Comparison of ENCODE assay signal across 19 mouse cellular contexts in the genomic region with DNA sequence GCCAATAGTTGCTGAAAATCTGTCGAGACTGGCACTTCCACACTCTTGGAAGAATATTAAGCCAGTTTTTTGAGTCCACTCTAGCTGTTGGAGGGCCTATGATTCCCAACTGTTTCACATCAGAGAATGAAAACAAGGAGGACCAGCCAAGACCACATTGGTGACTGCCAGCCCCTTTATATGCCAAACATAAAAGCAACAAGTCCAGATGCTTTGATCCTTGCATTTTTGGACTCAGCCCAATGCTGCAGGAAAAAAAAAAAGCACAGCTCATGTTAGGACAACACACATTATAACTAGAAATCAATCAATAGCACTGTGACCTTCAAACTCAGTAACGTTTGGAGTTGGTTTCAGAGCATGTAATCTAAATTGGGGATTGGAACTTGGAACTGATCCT.
DNase-seq lines count a peak whose midpoint lies in the region; ATAC-seq and TF ChIP-seq lines count a peak whose summit lies in the region.
"Had no signal": no experiment of that assay in that cellular context is flagged by ENCODE, and none has a peak within 500 bp of the region (broad histone marks: within the 10 kb centered on the region; RNA-seq: fewer than 3 reads in every experiment).

No protein-coding gene starts in this region.

- no peaks in the 10 kb centered on the region for H3K4me1 ChIP-seq in hindbrain, embryonic 14.5 days (replicated peaks; ENCODE audit: control insufficient read depth, insufficient read depth, low read length)
- H3K4me1 ChIP-seq in hindbrain, embryonic 10.5 days (replicated peaks) = no peaks in the 10 kb centered on the region
- no peaks in the 10 kb centered on the region for H3K4me1 ChIP-seq in lung, embryonic 14.5 days (ENCODE audit: insufficient read depth)
- H3K4me1 ChIP-seq: embryonic facial prominence, embryonic 12.5 days; hindbrain, embryonic 15.5 days; intestine, embryonic 15.5 days; liver, embryonic 15.5 days; midbrain, embryonic 12.5 days had no signal

- no peak overlapping the region for H3K27ac ChIP-seq in hindbrain, embryonic 14.5 days
- no peak overlapping the region for H3K27ac ChIP-seq in hindbrain, embryonic 10.5 days
- peak overlapping the region; percentile 46; the same call in 1 of the 2 replicates for H3K27ac ChIP-seq in lung, embryonic 14.5 days (ENCODE audit: low read depth)
- H3K27ac ChIP-seq: embryonic facial prominence, embryonic 12.5 days; hindbrain, embryonic 15.5 days; intestine, embryonic 15.5 days; limb, embryonic 12.5 days; liver, embryonic 15.5 days; midbrain, embryonic 12.5 days had no signal

- WGBS in hindbrain, embryonic 14.5 days = 54% methylated on average over 2 of the region's 2 CpGs
- WGBS in hindbrain, embryonic 10.5 days = 79% methylated on average over 2 of the region's 2 CpGs
- WGBS in lung, embryonic 14.5 days = 23% methylated on average over 2 of the region's 2 CpGs

- H3K9me3 ChIP-seq in hindbrain, embryonic 14.5 days (ENCODE audit: control insufficient read depth, low read length) = no peaks in the 10 kb centered on the region
- H3K9me3 ChIP-seq in hindbrain, embryonic 10.5 days = no peaks in the 10 kb centered on the region
- no peaks in the 10 kb centered on the region for H3K9me3 ChIP-seq in lung, embryonic 14.5 days (ENCODE audit: low read depth, low read length)
- H3K9me3 ChIP-seq: embryonic facial prominence, embryonic 12.5 days; hindbrain, embryonic 15.5 days; intestine, embryonic 15.5 days; limb, embryonic 12.5 days; liver, embryonic 15.5 days; midbrain, embryonic 12.5 days had no signal

- DNase-seq in cerebellum, postnatal 10 days = peak; percentile 44 to 63
- no peak for DNase-seq in cerebellum, adult 9-11 months
- peak; percentile 37 for DNase-seq in hindbrain, embryonic 14.5 days (ENCODE audit: low spot score)
- no peak for DNase-seq in hindbrain, embryonic 10.5 days (ENCODE audit: low spot score)
- DNase-seq in lung, embryonic 14.5 days = peak; percentile 89
- no peak for DNase-seq in lung, adult 18-20 months
- DNase-seq in NIH3T3 (ENCODE audit: low read depth) = peak; percentile 47
- no peak for DNase-seq in layer of hippocampus, postnatal 36 days
- DNase-seq: gastrocnemius, postnatal 36 days; kidney, adult 8-10 months; kidney, postnatal 10 days; right cerebral cortex, postnatal 25 days; spleen, adult 18-20 months had no signal

- H3K4me2 ChIP-seq in hindbrain, embryonic 14.5 days (replicated peaks) = no peak overlapping the region
- no peak overlapping the region for H3K4me2 ChIP-seq in lung, embryonic 14.5 days
- H3K4me2 ChIP-seq: embryonic facial prominence, embryonic 12.5 days; hindbrain, embryonic 15.5 days; intestine, embryonic 15.5 days; limb, embryonic 12.5 days; liver, embryonic 15.5 days; midbrain, embryonic 12.5 days had no signal

- H3K4me3 ChIP-seq in hindbrain, embryonic 14.5 days (replicated peaks; ENCODE audit: low read length) = no peak overlapping the region
- no peak overlapping the region for H3K4me3 ChIP-seq in hindbrain, embryonic 10.5 days
- H3K4me3 ChIP-seq in lung, embryonic 14.5 days (ENCODE audit: low read depth, low read length) = no peak overlapping the region
- H3K4me3 ChIP-seq: embryonic facial prominence, embryonic 12.5 days; hindbrain, embryonic 15.5 days; intestine, embryonic 15.5 days; limb, embryonic 12.5 days; liver, embryonic 15.5 days; midbrain, embryonic 12.5 days had no signal

- TF ChIP-seq CTCF in lung, embryonic 14.5 days (IDR thresholded peaks at IDR 0.05; ENCODE audit: low read depth) = no peak

- no peaks in the 10 kb centered on the region for H3K36me3 ChIP-seq in hindbrain, embryonic 14.5 days (replicated peaks; ENCODE audit: control insufficient read depth, insufficient read depth)
- H3K36me3 ChIP-seq in hindbrain, embryonic 10.5 days = no peaks in the 10 kb centered on the region
- no peaks in the 10 kb centered on the region for H3K36me3 ChIP-seq in lung, embryonic 14.5 days (ENCODE audit: insufficient read depth)
- H3K36me3 ChIP-seq: embryonic facial prominence, embryonic 12.5 days; hindbrain, embryonic 15.5 days; intestine, embryonic 15.5 days; limb, embryonic 12.5 days; liver, embryonic 15.5 days; midbrain, embryonic 12.5 days had no signal

- H3K27me3 ChIP-seq in hindbrain, embryonic 14.5 days (ENCODE audit: control insufficient read depth, insufficient read depth, low read length) = no peaks in the 10 kb centered on the region
- H3K27me3 ChIP-seq in hindbrain, embryonic 10.5 days (ENCODE audit: insufficient read depth, poor library complexity, severe bottlenecking) = no peaks in the 10 kb centered on the region
- H3K27me3 ChIP-seq in lung, embryonic 14.5 days (ENCODE audit: insufficient read depth, low read length) = no peaks in the 10 kb centered on the region
- H3K27me3 ChIP-seq: embryonic facial prominence, embryonic 12.5 days; hindbrain, embryonic 15.5 days; intestine, embryonic 15.5 days; limb, embryonic 12.5 days; liver, embryonic 15.5 days; midbrain, embryonic 12.5 days had no signal

- no peak overlapping the region for H3K9ac ChIP-seq in hindbrain, embryonic 14.5 days
- H3K9ac ChIP-seq in lung, embryonic 14.5 days = no peak overlapping the region
- H3K9ac ChIP-seq: embryonic facial prominence, embryonic 12.5 days; hindbrain, embryonic 15.5 days; intestine, embryonic 15.5 days; limb, embryonic 12.5 days; liver, embryonic 15.5 days; midbrain, embryonic 12.5 days had no signal

- ATAC-seq in hindbrain, embryonic 14.5 days (ENCODE audit: low FRiP score) = no peak
- ATAC-seq in lung, embryonic 14.5 days (ENCODE audit: insufficient read depth) = peak; percentile 88
- ATAC-seq: intestine, embryonic 15.5 days had no signal

Comparison
In these comparisons a context has a peak if more than half of its experiments do, and no peak if none do; other contexts are left out.
1. DNase-seq: peak in cerebellum, postnatal 10 days (2 of 2), hindbrain, embryonic 14.5 days (single experiment), lung, embryonic 14.5 days (single experiment) and NIH3T3 (single experiment); none in cerebellum, adult 9-11 months (single experiment), hindbrain, embryonic 10.5 days (single experiment), lung, adult 18-20 months (0 of 2) and layer of hippocampus, postnatal 36 days (0 of 2).